Mouse (Mus musculus): ENCODE measurements around the gene Zfp704.

- TF ChIP-seq CTCF (IDR thresholded peaks at IDR 0.05; ENCODE audit: control insufficient read depth, insufficient read depth, insufficient replicate concordance, low read depth, low read length) (no peak), POLR2A (IDR thresholded peaks at IDR 0.05; ENCODE audit: control insufficient read depth, low read depth, low read length) (no peak)
Observed at GRCm38 (mm10) chr3:9605784-9606706, 3.8 kb downstream of the Zfp704 start.
